Mouse (Mus musculus) frontal cortex, postnatal 14 days (tissue): ENCODE measurements at regions not wholly inside any gene's neighbourhood (a gene's known extent, or its start where the extent isn't known, plus 50 kb on each side); places are given as distances from the start of the nearest gene placed in this dataset.
A peak's percentile ranks its signal among the peaks of the same experiment; 100 is the strongest.

Experiments used
- DNase-seq, 2 experiments: peaks; one replicate each; pipeline ENCODE4 v3.0.0; 2022; ENCODE audit warnings: low spot score in 2 of 2

GRCm38 (mm10) chr13:100892647-100893071, 59.4 kb upstream of the Slc30a5 start:
- peak; percentile 25 for DNase-seq

GRCm38 (mm10) chr13:100892204-100892603, 59.0 kb upstream of the Slc30a5 start:
- DNase-seq, result peak; percentile 74 to 87

GRCm38 (mm10) chr13:100890457-100890856, 57.2 kb upstream of the Slc30a5 start:
- DNase-seq, result no peak

GRCm38 (mm10) chr13:100888481-100888880, 55.3 kb upstream of the Slc30a5 start:
- no peak for DNase-seq

GRCm38 (mm10) chr13:100883711-100884110, 50.5 kb upstream of the Slc30a5 start:
- DNase-seq, result no peak
